Mouse (Mus musculus) neural tube, embryonic 15.5 days (tissue): ENCODE results near the gene Rps8. TPM values are rescaled to one million over a fixed set of nuclear protein-coding genes. Genes with fewer than 3 reads are reported as not detected.

Experiments used
- ATAC-seq: fragments of 200-750 bp; cut with Nextera tagmentation; 2 replicates; pipeline ENCODE4 v1.8.0; 2017; ENCODE audit warnings: mild to moderate bottlenecking, moderate TSS enrichment, moderate library complexity; ENCODE audit not compliant: low FRiP score
- H3K27ac ChIP-seq: fragments of 300-500 bp; sonication (generic); replicated peaks from 2 replicates; pipeline ENCODE4 v1.5.1; 2015; ENCODE audit warnings: mild to moderate bottlenecking, inconsistent platforms
- H3K27me3 ChIP-seq: fragments of 300-500 bp; sonication (generic); replicated peaks from 2 replicates; pipeline ENCODE4 v1.6.1; 2015; ENCODE audit warnings: inconsistent platforms
- H3K36me3 ChIP-seq: fragments of 300-500 bp; sonication (generic); 2 replicates; pipeline ENCODE4 v1.6.1; 2015; ENCODE audit warnings: inconsistent platforms
- H3K4me1 ChIP-seq: fragments of 300-500 bp; sonication (generic); 2 replicates; pipeline ENCODE4 v1.6.1; 2015; ENCODE audit warnings: inconsistent platforms
- H3K4me2 ChIP-seq: fragments of 300-500 bp; sonication (generic); 2 replicates; pipeline ENCODE4 v1.6.1; 2015; ENCODE audit warnings: inconsistent platforms, mild to moderate bottlenecking, moderate library complexity
- H3K4me3 ChIP-seq: fragments of 300-500 bp; sonication (generic); replicated peaks from 2 replicates; pipeline ENCODE4 v1.5.1; 2015; ENCODE audit warnings: mild to moderate bottlenecking, inconsistent platforms
- H3K9ac ChIP-seq: fragments of 300-500 bp; sonication (generic); replicated peaks from 2 replicates; pipeline ENCODE4 v1.6.1; 2015; ENCODE audit warnings: mild to moderate bottlenecking, inconsistent platforms
- H3K9me3 ChIP-seq: fragments of 300-500 bp; sonication (generic); replicated peaks from 2 replicates; pipeline ENCODE4 v1.6.1; 2016; ENCODE audit warnings: inconsistent platforms
- WGBS: fragments of 180-500 bp; shearing (Covaris S2); methylation state at CpG from one replicate; pipeline ENCODE4 v1.1.7; 2015; ENCODE audit warnings: mixed read lengths; 5-methylcytosine and 5-hydroxymethylcytosine counted together
- polyA plus RNA-seq: library from polyadenylated mRNA; unstranded; fragments of >200 nt; fragmentation: Nextera tagmentation; extraction: Ambion mirVana; gene quantifications from 2 replicates; pipeline ENCODE4 v1.2.1, GENCODE M21; 2015

Rps8 gene
- polyA plus RNA-seq, 1 experiment from 2014 or later: 530 TPM

GRCm38 (mm10) chr4:117169936-117170335, 13.9 kb upstream of the Rps8 start:
- no peak overlapping the region for H3K27ac ChIP-seq
- no peaks in the 10 kb centered on the region for H3K36me3 ChIP-seq
- 94% methylated on average over 5 of the region's 5 CpGs for WGBS

GRCm38 (mm10) chr4:117161183-117161582, 5.1 kb upstream of the Rps8 start:
- no peak overlapping the region for H3K4me3 ChIP-seq
- H3K9ac ChIP-seq: 0 out of 2 replicates have a peak overlapping the region, but pooled peaks have one; percentile 5
- ATAC-seq: peak; percentile 51; the same call in 1 of the 2 replicates

More at GRCm38 (mm10) chr4:117169936-117170335, 13.9 kb upstream of the Rps8 start:
- no peak overlapping the region for H3K4me2 ChIP-seq
- no peak overlapping the region for H3K4me3 ChIP-seq
- no peaks in the 10 kb centered on the region for H3K27me3 ChIP-seq
- ATAC-seq: no peak
- H3K9ac ChIP-seq: no peak overlapping the region
- no peaks in the 10 kb centered on the region for H3K4me1 ChIP-seq
- no peaks in the 10 kb centered on the region for H3K9me3 ChIP-seq

GRCm38 (mm10) chr4:117159666-117160065, 3.6 kb upstream of the Rps8 start:
- peaks cover 6% of the 10 kb centered on the region for H3K4me1 ChIP-seq
- H3K9me3 ChIP-seq: no peaks in the 10 kb centered on the region
- ATAC-seq: no peak
- H3K4me2 ChIP-seq: no peak overlapping the region
- H3K36me3 ChIP-seq: no peaks in the 10 kb centered on the region
- H3K27me3 ChIP-seq: no peaks in the 10 kb centered on the region
- 80% methylated on average over 10 of the region's 10 CpGs for WGBS
- no peak overlapping the region for H3K27ac ChIP-seq
- no peak overlapping the region for H3K4me3 ChIP-seq
- H3K9ac ChIP-seq: no peak overlapping the region

More at GRCm38 (mm10) chr4:117161183-117161582, 5.1 kb upstream of the Rps8 start:
- Histone ChIP-seq H3K27me3 (no peaks in the 10 kb centered on the region), H3K9me3 (no peaks in the 10 kb centered on the region), H3K4me2 (no peak overlapping the region), H3K4me1 (no peaks in the 10 kb centered on the region), H3K36me3 (no peaks in the 10 kb centered on the region), H3K27ac (no peak overlapping the region)
- WGBS: 61% methylated on average over 4 of the region's 4 CpGs

- no peaks in the 10 kb centered on the region for H3K27me3 ChIP-seq
- WGBS: 27% methylated on average over 6 of the region's 6 CpGs
- H3K4me1 ChIP-seq: peaks cover 30% of the 10 kb centered on the region
- ATAC-seq: no peak
- H3K36me3 ChIP-seq: peaks cover 27% of the 10 kb centered on the region
- peak overlapping the region; percentile 82 for H3K4me2 ChIP-seq
- H3K27ac ChIP-seq: peak overlapping the region; percentile 89
- H3K9me3 ChIP-seq: no peaks in the 10 kb centered on the region
- H3K9ac ChIP-seq: peak overlapping the region; percentile 81
- peak overlapping the region; percentile 72 for H3K4me3 ChIP-seq
Observed at GRCm38 (mm10) chr4:117156372-117156771, 329 bp upstream of the Rps8 start.

GRCm38 (mm10) chr4:117155020-117155791, 837 bp downstream of the Rps8 start:
- H3K27me3 ChIP-seq: no peaks in the 10 kb centered on the region
- H3K9me3 ChIP-seq: no peaks in the 10 kb centered on the region
- peaks cover 30% of the 10 kb centered on the region for H3K4me1 ChIP-seq
- ATAC-seq: peak; percentile 15; the same call in 1 of the 2 replicates
- H3K36me3 ChIP-seq: peaks cover 39% of the 10 kb centered on the region
- 1% methylated on average over 44 of the region's 44 CpGs for WGBS
- H3K9ac ChIP-seq: peak overlapping the region; percentile 81
- peak overlapping the region; percentile 72 for H3K4me3 ChIP-seq
- peak overlapping the region; percentile 89 for H3K27ac ChIP-seq
- H3K4me2 ChIP-seq: peak overlapping the region; percentile 82

- no peak overlapping the region for H3K9ac ChIP-seq
- H3K27ac ChIP-seq: no peak overlapping the region
- ATAC-seq: no peak
- H3K4me3 ChIP-seq: no peak overlapping the region
- H3K4me1 ChIP-seq: peaks cover 30% of the 10 kb centered on the region
- WGBS: 83% methylated on average over 5 of the region's 5 CpGs
- H3K36me3 ChIP-seq: peaks cover 45% of the 10 kb centered on the region
- no peaks in the 10 kb centered on the region for H3K9me3 ChIP-seq
- H3K4me2 ChIP-seq: no peak overlapping the region
- no peaks in the 10 kb centered on the region for H3K27me3 ChIP-seq
Observed at GRCm38 (mm10) chr4:117152714-117153113, 3.3 kb downstream of the Rps8 start.

GRCm38 (mm10) chr4:117151416-117151815, 4.6 kb downstream of the Rps8 start:
- H3K9me3 ChIP-seq: no peaks in the 10 kb centered on the region
- H3K36me3 ChIP-seq: peaks cover 45% of the 10 kb centered on the region
- H3K4me3 ChIP-seq: no peak overlapping the region
- no peak overlapping the region for H3K27ac ChIP-seq
- ATAC-seq: no peak
- 80% methylated on average over 1 of the region's 1 CpGs for WGBS
- H3K4me2 ChIP-seq: no peak overlapping the region
- no peak overlapping the region for H3K9ac ChIP-seq
- no peaks in the 10 kb centered on the region for H3K27me3 ChIP-seq
- peaks cover 30% of the 10 kb centered on the region for H3K4me1 ChIP-seq

- Histone ChIP-seq H3K9me3 (no peaks in the 10 kb centered on the region), H3K4me1 (peaks cover 30% of the 10 kb centered on the region), H3K27me3 (no peaks in the 10 kb centered on the region), H3K27ac (no peak overlapping the region), H3K9ac (no peak overlapping the region), H3K4me2 (no peak overlapping the region), H3K4me3 (no peak overlapping the region), H3K36me3 (peaks cover 45% of the 10 kb centered on the region)
- WGBS: 85% methylated on average over 6 of the region's 6 CpGs
- ATAC-seq: no peak
Observed at GRCm38 (mm10) chr4:117150212-117150733, 5.8 kb downstream of the Rps8 start.

- ATAC-seq: no peak
- WGBS: 74% methylated on average over 6 of the region's 6 CpGs
- Histone ChIP-seq H3K9ac (no peak overlapping the region), H3K4me2 (no peak overlapping the region), H3K4me3 (no peak overlapping the region), H3K27ac (no peak overlapping the region), H3K9me3 (no peaks in the 10 kb centered on the region), H3K27me3 (no peaks in the 10 kb centered on the region), H3K36me3 (peaks cover 45% of the 10 kb centered on the region), H3K4me1 (peaks cover 23% of the 10 kb centered on the region)
Observed at GRCm38 (mm10) chr4:117149291-117150211, 6.5 kb downstream of the Rps8 start.

- WGBS: 71% methylated on average over 24 of the region's 24 CpGs
- Histone ChIP-seq H3K36me3 (peaks cover 40% of the 10 kb centered on the region), H3K4me2 (no peak overlapping the region), H3K27me3 (no peaks in the 10 kb centered on the region), H3K4me3 (no peak overlapping the region), H3K9me3 (no peaks in the 10 kb centered on the region), H3K27ac (no peak overlapping the region), H3K9ac (no peak overlapping the region), H3K4me1 (peaks cover 16% of the 10 kb centered on the region)
- ATAC-seq: no peak
Observed at GRCm38 (mm10) chr4:117148815-117149214, 7.2 kb downstream of the Rps8 start.

GRCm38 (mm10) chr4:117148047-117148713, 7.9 kb downstream of the Rps8 start:
- H3K4me1 ChIP-seq: peaks cover 9% of the 10 kb centered on the region
- H3K9ac ChIP-seq: no peak overlapping the region
- no peak for ATAC-seq

More at GRCm38 (mm10) chr4:117148047-117148713, 7.9 kb downstream of the Rps8 start:
- H3K27me3 ChIP-seq: no peaks in the 10 kb centered on the region
- no peak overlapping the region for H3K27ac ChIP-seq
- H3K36me3 ChIP-seq: peaks cover 34% of the 10 kb centered on the region
- H3K9me3 ChIP-seq: no peaks in the 10 kb centered on the region
- H3K4me2 ChIP-seq: no peak overlapping the region
- WGBS: 88% methylated on average over 18 of the region's 18 CpGs
- no peak overlapping the region for H3K4me3 ChIP-seq
